Mouse (Mus musculus) splenic B cell, adult 2 months (primary cell): ENCODE results near the gene Irf2bpl.

Experiments used
- DNase-seq: peaks from one replicate; pipeline ENCODE4 v3.0.0-alpha.2; 2011; ENCODE audit warnings: low read depth, low spot score
- H3K27me3 ChIP-seq: 2 replicates; pipeline ENCODE4 v1.6.1; 2012; ENCODE audit warnings: mild to moderate bottlenecking, low read length, moderate library complexity, mixed read lengths; ENCODE audit not compliant: control insufficient read depth, poor library complexity, insufficient read depth, severe bottlenecking
- H3K36me3 ChIP-seq: 2 replicates; pipeline ENCODE4 v1.6.1; 2012; ENCODE audit warnings: mild to moderate bottlenecking, low read length, moderate library complexity, mixed read lengths; ENCODE audit not compliant: control insufficient read depth, poor library complexity, insufficient read depth, severe bottlenecking

The Irf2bpl gene

DNA sequence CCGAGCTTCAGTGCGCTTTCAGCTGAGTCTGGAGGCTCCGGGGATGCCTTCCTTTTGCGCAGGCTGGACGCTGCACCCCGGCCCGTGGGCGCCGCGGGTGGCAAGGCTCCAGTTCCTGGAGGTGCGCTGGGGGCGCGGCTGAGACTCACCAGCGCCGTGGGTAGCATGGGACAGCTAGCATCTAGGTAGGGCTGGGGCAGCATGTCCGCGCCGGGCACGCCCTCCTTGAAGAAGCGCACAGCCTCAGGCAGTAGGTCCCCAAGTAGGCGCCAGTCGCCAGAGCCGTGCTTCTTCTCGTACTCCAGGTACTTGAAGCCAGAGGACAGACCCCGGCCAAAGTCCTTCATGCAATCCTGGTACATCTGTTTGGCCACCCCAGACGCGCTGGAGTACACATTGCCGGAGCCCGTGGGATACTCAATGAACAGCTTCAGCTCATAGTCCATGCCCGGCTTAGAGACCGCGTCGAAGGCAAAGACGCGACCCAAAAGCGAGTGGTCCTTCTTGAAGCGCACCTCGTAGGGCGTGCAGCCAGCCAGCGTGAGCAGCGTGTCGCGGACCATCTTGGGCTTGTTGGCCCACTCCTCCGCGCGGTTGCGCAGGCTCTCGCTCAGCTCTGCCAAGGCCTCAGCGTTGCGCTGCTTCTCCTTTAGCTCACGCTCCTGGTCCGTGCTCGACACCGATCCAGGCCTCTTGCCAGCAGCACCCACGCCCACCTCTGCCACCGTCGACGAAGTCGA is 2.1 kb downstream of the Irf2bpl start:
- no peaks in the 10 kb centered on the region for H3K27me3 ChIP-seq
- DNase-seq, result peak; percentile 60
- H3K36me3 ChIP-seq, result no peaks in the 10 kb centered on the region

DNA sequence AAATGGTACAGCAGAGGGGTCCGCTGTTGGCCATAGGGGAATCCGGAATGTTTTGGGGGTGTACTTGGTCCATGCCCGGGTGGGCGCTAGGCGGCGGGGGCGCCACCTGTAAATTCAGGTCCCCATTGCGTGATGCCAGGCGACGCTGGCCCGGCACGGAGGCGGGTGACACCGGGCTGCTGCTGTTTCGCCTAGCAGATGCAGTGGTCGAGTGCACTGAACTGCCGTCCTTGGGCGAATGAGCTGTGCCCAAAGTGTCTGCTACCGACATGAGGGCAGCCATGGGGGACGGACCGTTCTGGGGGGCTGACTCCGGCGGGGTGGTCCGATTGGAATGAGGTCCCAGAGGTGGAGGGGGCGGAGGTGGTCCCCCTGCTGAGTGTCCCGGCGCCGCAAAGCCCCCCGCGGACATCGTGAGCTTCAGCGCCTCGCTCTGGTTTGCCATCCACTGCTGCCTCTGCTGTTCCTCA is 2.8 kb downstream of the Irf2bpl start:
- H3K27me3 ChIP-seq, result no peaks in the 10 kb centered on the region
- no peaks in the 10 kb centered on the region for H3K36me3 ChIP-seq
- no peak for DNase-seq

DNA sequence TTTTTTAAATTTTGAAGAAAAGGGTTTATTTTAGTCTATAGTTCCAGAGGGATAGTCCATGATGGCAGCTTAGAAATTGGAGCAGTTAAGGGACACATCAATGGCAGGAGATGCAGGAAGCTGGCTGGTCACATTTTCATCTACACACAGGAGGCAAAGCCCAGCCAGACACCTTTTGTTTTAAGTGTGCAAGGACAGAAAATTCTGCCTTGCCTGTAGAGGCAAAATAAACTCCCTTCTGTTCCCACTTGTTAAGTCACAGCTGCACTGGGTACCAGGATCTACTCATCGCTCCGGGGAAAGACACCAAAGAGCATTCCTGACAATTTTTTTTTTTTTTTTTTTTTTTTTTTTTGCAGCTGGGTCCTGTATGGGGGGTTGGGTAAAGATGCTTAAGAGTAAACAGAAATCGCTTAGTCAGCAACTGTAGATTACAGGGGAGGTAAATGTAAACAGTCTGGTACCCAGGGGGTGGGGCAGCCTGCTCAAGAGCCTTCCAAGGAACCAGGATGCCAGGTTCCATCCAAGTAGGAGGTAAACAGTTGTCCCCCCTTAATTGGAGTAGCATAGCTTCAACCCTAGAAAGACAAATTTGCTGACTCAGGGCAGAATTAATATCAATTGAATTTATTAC is 4.4 kb downstream of the Irf2bpl start:
- Histone ChIP-seq H3K36me3 (no peaks in the 10 kb centered on the region), H3K27me3 (no peaks in the 10 kb centered on the region)
- no peak for DNase-seq

DNA sequence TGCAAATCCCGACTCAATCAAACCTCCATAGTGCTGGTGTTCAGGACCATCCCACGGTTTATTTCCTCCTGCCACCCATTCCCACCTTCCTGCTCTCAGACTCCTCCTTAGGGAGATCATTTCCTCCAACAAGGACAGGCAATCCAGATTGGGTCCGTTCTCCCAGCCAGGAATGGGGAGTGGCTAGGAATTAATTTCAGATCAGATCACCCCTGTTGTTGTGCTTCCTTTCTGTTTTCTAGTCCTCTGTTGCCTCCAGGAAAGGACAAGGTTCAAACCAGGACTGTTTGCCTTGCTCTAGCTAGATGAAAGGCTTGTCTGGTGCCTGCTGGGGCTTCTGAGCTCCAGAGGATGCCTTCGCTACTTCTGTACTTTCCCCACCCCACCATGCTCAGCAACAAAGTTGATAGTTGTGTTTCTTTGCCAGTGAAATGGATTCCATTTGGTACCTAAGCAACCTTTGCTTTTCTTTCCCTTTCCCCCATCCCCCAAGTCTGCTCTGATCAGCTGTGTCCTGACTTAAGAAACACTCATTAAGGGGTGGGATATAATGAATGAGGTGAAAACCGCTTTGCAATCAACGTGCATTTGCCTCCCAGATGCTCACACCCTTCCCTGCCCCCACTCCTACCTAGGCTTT is 5.0 kb downstream of the Irf2bpl start:
- Histone ChIP-seq H3K36me3 (no peaks in the 10 kb centered on the region), H3K27me3 (no peaks in the 10 kb centered on the region)
- no peak for DNase-seq

DNA sequence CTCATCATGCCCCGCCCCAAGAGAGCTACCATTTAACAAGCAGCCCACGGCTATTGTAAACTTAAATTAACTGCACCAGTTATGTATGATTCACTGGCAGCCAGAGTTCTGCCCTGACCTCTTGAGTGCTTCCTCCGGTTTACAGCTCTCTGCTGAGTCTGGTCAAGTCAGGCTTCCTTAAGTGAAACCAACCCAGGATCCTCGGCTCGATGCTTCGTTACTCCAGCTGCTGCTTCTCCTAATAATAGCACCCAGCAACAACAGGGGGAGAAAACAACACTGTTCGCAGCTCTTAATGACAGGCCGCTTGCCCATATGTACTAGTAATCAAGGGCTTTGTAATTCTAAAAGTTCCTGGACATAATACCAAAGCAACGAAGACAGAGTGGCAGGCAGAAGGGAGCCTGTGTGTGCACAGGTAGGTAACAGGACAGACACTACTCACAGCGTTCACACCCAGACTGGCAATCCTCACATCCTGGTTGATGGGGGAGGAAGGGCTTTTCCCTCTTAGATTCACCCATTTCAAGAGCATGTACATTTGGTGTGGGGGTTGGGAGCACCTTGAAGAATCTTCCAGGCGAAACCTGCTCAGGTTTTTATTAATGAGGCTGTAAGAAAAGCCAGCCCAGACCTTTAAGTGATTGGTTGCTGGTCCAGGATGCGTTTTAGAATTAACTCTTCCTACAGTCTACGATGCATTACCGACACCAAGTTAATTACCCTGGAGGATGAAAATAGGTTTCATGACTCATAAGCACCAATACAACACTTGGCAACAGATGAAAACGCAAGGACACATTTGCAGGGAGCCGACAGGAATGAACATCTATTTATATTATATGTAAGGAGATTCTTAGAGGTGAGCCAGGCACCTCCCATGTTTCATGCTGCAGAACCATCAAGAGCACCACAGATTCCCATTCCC is 5.9 kb downstream of the Irf2bpl start:
- peak; percentile 56 for DNase-seq
- H3K36me3 ChIP-seq, result no peaks in the 10 kb centered on the region
- no peaks in the 10 kb centered on the region for H3K27me3 ChIP-seq

DNA sequence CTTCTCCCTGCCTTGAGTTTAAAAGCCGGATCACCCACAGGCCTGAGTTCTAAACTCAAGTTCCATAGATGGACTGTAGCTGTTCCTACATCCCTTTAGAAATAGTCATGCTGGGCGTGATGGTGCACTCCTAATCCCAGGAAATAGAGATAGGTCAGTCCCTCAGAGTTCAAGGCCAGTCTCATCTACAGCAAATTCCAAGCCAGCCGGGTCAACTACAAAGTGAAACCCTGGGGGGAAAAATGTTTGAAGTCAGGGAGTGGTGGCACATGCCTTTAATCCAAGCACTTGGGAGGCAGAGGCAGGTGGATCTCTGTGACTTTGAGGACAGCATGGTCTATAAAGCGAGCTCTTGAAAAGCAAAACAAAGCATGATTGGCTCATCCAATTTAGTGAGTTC is 7.6 kb downstream of the Irf2bpl start:
- no peak for DNase-seq
- H3K27me3 ChIP-seq, result no peaks in the 10 kb centered on the region
- no peaks in the 10 kb centered on the region for H3K36me3 ChIP-seq

DNA sequence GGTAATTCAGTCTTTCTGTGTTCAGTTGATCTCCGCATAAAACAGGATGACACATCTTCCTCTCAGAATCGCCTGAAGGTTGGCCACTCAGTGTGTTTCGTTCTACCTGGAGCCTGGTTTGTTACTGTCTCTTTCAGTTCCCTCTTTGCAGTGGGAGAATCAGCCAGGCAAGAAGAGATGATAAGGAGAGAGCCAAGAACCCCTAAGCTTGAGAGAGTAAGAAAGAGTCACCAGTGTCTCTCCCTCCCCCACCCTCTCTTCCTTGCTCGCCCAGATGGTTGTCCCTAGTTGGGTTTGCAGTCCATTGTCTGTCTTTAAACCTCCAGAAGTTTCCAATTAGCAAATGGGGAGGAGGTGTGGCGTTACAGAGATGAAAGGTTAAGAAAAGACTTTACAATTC is 8.5 kb downstream of the Irf2bpl start:
- Histone ChIP-seq H3K27me3 (no peaks in the 10 kb centered on the region), H3K36me3 (no peaks in the 10 kb centered on the region)
- DNase-seq, result peak; percentile 78

DNA sequence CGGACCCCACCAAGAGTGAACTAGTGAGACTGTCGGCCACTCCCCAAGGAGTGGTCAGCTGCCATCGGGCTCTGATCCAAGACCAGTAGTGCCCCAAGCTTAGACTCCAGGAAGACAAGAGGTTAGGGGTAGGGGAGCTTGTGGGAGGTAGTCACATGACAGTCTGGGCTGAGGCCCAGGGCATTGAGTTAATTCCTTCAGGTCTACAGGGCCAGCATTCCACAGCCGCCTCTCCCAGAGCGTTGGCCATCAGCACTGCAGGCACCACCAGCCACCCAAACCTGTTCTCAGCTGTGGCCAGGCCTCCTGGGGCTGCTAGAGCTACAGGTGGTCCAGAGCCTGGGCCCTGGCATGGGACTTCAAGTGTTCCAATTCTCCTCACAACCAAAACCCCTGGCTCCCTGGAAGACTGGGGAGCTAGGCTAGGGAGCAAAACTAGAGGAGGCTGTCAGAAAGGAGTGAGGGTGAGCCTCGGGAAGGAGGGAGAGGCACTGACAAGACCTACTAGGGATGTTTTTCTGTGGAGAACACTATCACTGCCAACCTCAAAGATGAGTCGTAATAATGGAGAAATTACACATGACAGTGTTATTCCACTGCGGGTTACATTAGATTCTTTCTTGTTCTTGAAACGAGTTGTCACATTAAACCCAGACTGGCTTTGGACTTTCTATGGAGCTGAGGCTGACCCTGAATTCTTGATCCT is 12.1 kb downstream of the Irf2bpl start:
- Histone ChIP-seq H3K27me3 (no peaks in the 10 kb centered on the region), H3K36me3 (no peaks in the 10 kb centered on the region)
- no peak for DNase-seq

DNA sequence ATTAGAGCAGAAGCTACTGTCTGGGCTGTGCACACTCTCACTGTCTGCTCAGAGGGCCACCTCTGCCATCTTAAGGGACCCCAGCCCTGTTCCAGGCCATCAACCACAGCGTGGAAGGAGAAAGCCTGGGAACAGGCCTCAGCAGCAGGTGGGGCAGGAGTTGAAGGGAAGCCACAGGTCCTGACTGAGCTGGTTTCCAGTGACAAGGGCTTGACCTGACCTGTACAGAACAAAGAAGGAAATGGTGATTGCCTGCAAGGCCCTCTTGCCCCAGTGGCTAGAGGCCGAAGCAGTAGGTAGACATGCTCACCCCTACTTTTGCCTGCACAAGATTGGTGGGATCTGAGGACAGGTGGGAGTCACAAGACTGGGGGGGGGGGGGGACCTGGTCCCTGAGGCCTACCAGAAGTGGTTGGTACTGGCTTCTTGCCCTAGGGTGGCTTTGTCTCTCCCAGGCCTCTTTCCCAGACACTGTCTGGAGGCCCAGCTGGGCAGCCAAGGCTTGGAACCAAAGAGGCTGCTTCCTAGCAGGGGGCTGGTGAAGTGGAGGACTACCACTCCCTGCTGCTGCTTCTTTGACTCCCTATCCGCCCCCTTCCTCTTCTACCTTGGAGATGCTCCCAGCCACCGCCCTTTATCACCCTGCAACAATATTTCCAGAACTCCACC is 12.8 kb downstream of the Irf2bpl start:
- no peaks in the 10 kb centered on the region for H3K36me3 ChIP-seq

DNA sequence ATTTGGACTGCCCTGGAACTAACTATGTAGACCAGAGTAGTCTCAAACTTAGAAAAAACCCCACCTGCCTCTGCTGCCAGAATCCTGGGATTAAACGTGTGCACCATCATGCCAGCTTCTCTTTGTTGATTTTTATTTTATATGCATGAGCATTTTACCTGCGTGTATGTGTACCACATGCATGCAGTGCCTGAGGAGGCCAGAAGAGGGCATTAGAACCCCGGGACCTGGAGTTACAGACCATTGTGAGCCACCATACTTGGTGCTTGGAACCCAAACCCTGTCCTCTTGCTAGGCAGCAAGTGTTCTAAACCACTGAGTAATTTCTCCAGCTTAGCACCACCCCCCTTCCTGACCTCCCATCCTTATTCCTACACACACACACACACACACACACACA is 13.6 kb downstream of the Irf2bpl start:
- Histone ChIP-seq H3K36me3 (no peaks in the 10 kb centered on the region), H3K27me3 (no peaks in the 10 kb centered on the region)
- DNase-seq, result no peak

More for the DNA sequence above, 12.8 kb downstream of the Irf2bpl start:
- no peak for DNase-seq
- no peaks in the 10 kb centered on the region for H3K27me3 ChIP-seq

DNA sequence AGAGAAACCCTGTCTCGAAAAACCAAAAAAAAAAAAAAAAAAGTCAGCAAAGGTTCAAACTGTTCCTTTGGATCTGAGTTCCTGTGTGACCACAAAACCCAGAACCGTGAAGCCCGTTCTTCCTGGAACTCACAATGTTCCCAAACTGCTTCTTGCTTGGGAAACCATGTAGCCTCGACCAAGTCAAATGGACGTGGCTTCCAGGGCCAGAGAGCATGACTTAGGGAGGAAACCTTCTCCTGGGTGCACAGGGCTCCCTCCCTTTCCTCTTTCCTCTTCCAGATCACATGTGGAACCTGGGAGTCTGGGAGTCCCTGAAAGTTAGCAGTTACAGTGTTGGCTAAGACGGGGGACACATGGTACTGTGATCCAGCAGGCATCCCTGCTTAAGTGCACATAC is 14.8 kb downstream of the Irf2bpl start:
- Histone ChIP-seq H3K27me3 (no peaks in the 10 kb centered on the region), H3K36me3 (no peaks in the 10 kb centered on the region)
- DNase-seq, result no peak

DNA sequence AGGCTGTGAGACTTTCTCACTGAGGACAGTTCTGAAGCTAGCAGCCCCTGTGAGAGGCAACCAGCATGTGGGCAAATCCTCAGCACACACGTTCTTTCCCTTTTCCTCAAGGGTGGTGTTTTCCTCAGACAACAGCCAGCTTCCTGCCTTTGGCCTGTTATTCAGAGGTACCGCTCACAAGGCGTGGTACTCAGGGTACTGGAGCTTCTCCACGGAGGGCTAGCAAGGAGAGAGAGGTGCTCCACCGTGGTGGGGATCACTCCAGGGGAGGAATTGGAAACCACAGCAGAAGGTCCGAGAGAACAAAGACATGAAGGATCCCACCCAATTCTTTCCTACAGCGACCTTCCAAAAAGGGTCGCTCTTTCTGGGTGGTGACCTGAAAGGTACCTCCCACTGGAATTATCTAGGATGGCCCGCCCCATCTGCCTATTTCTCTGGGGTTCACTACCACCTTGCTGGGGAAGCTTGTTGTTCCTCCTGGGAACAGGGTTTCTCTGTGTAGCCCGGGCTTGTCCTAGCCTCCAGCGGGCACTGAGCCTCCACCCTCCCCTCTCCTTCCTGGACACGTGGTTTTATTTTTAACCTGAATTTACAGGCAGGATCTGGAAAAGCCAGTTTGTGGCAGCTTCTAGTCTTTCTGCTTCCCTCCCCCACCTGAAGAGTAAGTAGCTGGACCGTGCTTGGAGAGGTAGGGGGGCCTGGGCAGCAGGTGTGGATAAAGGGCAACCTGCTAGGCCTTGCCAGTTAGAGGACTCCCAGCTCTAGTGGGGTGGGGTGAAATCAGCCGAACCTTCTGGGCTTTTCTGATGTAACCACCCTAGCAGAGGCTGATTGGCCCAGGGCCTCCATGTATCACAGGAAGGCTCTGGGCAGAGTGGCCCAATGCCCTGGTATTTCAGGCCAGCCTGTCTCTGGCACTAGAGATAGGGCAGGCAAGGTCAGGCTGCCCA is 17.1 kb downstream of the Irf2bpl start:
- DNase-seq, result no peak
- no peaks in the 10 kb centered on the region for H3K36me3 ChIP-seq
- H3K27me3 ChIP-seq, result no peaks in the 10 kb centered on the region
